Mouse (Mus musculus): ENCODE measurements around the gene Tox2.

Tox2 gene

GRCm38 (mm10) chr2:163254228-163254627, 51.3 kb downstream of the Tox2 start:
- DNase-seq (ENCODE audit: low spot score), result no peak

- DNase-seq (ENCODE audit: low spot score), result no peak
These were observed 53.8 kb downstream of the Tox2 start for GRCm38 (mm10) chr2:163256765-163257164.

- no peak for DNase-seq (ENCODE audit: low spot score)
These were observed 58.6 kb downstream of the Tox2 start for GRCm38 (mm10) chr2:163261362-163262054.

GRCm38 (mm10) chr2:163262055-163262420, 59.1 kb downstream of the Tox2 start:
- DNase-seq (ENCODE audit: low spot score), result no peak

DNA sequence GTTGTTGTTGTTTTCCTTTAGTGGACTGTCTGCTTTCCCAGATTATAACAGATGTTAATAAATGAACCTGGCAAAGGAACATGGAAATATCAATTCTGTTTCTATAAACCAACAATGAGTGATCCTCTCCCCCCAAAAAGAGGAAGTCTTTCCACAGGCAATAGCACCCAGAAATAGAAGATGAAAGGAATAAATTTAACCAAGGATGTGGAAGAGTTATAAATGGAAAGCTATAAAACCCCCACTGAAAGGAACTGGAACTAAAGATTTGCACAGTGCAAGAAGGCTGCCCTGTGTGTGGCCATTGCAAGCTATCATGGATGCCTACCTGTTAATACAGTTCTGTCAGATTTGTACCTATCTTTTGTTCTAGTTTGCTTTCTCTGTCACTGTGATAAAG, 64.2 kb downstream of the Tox2 start:
- no peak for DNase-seq (ENCODE audit: low spot score)

DNA sequence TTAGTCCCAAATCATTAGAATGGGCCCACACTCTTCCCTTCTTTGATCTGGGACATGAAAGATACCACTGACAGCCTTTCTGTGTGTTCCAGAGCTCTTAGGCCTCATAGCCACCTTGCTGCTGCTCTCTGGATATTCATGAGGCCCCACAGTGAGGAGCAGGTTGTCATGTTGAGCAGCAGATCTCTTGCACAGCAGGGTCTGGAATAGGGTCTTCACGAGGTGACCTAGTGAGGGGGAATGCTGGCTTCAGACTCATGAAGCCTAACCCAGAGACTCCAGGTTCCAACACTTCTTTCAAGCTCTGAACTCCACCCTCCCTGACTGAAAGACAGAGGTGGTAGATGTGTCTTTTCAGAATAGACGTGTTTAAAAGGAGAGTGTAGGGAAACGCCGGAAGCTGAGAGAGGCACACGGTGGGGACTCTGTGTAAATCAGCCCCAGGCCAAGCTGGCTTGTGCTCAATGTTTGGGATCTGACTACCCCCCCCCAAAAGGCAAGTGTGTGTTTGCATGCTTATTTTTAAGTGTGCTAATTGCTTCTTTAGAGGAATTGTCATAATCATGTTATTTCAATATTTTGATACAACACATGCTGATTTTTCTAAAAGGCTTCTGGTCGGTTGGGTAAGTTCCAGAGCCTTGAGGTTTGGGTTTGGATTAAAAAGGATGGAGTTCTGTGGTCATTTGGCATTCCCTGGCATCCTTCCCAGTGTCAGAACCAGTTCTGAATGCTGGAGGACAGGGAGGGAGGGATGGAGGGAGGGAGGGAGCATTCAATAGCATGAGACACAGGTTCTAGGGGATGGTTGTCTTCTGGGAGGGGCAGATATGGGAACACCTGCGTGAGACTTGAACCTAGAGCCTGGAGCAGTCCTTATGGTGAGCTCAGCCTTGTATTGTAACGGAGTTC, 68.9 kb downstream of the Tox2 start:
- no peak for DNase-seq (ENCODE audit: low spot score)

DNA sequence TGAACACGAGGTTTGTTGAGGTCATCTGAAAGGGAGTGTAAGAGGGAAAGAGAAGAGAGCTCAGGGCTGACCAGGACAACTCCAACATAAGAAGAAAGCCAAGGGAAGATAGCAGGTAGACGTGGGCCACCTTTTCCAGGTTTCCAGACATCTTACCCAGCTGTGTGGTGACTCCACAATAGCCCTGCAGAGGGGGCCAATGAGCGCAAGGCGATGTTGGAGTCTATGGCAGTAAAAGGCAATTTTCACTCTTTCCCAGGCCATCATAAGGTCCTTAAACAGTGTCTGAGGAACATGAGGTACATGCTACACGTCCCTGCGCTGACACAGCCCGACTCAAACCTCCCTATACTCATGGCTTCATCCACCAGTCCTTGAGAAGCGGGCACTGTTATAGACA, 70.9 kb downstream of the Tox2 start:
- no peak for DNase-seq (ENCODE audit: low spot score)

DNA sequence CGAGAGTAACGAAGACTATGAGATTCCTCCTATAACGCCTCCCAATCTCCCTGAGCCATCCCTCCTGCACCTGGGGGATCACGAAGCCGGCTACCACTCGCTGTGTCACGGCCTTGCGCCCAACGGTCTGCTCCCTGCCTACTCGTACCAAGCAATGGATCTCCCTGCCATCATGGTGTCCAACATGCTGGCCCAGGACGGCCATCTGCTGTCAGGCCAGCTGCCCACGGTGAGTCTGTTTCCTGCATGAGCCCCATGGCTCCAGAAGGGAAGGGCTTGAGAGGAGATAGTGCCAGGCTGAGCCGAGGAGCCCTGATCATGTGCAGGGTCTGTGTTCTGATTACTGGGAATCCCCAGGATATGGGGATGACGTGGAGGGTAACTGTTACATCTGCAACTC, 73.1 kb downstream of the Tox2 start:
- no peak for DNase-seq (ENCODE audit: low spot score)

DNA sequence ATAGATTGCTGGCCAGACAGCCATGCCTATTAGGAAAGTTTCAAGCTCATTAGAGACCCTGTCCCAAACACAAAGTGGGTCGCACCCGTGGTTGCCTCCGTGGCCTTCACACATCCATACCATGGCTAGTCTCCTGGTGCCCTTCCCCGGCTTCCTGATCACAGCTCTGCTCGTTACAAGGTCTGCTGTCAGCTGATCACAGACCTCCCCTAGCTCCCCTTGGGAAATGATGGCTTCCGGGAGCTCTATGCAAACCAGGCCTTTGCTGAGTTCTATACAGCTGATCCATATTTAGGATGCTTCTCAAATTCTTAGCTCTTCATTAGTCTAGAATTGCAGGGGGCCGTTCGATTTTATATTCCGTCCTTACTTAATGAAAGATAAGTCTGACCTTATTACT, 75.1 kb downstream of the Tox2 start:
- no peak for DNase-seq (ENCODE audit: low spot score)

GRCm38 (mm10) chr2:163280636-163281322, 77.9 kb downstream of the Tox2 start:
- DNase-seq (ENCODE audit: low spot score), result no peak

GRCm38 (mm10) chr2:163284856-163285255, 81.9 kb downstream of the Tox2 start:
- DNase-seq (ENCODE audit: low spot score), result no peak

GRCm38 (mm10) chr2:163285335-163285734, 82.4 kb downstream of the Tox2 start:
- DNase-seq (ENCODE audit: low spot score), result no peak

- no peak for DNase-seq (ENCODE audit: low spot score)
These were observed 82.8 kb downstream of the Tox2 start for GRCm38 (mm10) chr2:163285762-163286161.

DNA sequence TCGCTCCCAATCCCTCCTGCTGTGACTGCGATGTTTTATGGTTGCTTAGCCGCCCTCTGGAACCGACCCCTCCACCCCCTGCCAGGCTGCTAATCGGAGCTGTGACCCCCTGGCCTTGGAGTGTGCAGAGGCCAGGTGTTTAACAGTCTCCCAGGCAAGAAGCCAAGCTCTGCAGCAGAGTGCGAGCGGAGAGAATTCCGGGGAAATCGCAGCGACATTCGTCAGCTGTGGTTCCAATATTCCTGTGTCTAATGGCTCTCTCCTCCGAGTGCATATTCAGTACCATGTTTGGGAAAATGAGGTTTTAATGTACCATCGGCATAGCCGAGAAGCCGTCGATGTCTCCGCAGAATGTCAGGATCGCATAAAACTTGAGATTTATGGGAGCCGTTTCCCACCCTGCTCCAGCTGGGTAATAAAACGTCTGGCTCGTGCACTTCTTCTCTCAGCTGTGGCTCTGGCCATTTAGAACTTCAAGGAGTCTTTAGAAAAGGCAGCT, 86.0 kb downstream of the Tox2 start:
- DNase-seq (ENCODE audit: low spot score), result peak; percentile 33

DNA sequence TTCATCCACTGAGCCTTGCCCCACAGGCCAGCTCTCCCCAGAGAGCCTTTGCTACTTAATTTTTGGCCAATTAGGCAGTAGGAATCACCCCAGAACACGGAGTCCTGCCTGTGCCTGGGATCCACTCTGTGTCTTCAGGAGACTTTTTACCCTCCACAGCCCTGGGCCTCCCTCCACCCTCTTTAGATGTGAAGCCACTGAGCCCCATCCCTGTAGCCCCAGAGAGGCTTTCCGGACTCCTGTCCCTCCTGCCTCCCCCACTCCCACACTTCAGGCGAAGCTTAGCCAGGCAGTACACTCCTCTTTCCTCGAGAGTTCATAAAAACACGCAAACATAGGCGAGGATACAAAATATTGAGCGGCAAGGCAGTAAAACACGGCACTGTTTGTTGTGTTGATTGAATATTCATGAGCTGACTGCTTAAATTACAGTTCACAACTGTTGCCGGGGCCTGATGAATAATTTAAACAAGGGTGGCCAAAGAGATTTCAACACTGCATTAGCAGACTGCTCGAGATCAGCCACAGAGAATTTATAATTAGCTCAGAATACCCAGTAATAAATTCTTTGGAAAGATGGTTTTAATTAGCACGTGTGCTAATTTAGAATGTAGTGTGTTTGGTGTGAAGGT, 94.2 kb downstream of the Tox2 start:
- DNase-seq (ENCODE audit: low spot score), result no peak

DNA sequence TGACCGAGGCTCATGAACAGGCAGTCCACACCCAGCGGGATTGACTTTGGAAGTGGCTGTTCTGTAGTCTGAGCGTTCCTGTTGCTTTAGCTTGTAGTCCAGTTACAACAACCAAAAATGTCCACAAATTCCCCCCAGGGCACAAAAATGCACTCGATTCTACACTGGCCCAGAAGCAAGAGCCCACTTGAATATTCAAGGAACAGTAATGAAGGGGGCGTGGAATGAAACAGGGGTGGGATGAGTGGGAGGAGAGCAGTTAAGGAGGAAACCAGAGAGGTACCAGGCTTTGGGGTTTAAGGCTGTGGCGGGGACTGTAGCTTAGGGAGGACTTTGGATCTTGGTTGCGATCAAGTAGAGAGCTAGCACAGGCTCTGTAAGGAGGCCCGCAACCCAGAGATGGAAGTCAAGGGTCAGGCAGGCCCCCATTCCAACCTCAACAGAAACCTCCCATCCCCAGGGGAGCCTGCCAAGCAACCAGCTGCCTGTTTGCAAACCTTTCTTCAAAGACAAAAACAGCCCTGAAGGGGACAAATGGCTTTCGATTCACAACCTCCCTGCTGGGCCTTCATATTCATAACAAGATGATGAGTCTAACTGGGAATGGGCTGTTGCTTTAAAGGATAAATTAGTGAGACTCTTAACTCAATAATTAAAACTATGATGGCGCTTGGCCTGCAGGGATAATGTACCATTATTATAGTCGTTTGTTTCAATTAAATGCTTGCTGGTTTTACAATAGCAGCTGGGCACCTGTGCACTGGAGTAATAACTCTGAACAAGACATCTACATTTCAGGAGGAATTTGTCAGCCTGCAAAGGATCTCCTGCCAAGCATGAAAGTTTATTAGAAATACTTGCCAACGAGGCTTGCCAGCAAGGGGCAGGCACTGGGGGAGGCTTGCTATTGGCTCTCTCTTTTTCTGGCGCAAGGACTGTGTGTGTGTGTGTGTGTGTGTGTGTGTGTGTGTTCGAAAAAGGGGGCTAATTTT, 97.4 kb downstream of the Tox2 start:
- peak; percentile 39 for DNase-seq (ENCODE audit: low spot score)

DNA sequence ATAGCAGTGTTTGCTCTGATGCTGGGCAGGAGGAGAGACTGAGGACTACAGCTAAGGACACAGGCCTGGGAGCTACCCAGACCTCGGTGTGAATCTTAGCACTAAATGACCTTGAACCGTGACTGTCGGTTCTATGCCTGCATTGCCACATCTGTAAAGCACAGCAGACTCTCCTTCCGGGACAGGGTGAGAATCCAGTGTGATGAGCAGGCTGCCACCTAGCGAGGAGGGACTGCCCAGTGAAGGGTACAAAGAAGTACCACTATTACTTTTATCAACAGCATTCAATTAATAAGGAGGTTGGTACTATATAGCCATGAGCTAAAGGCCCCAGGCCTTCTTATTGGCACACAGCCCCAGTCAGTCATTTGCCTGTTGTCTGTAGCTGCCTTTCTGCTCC, 98.7 kb downstream of the Tox2 start:
- DNase-seq (ENCODE audit: low spot score), result no peak

GRCm38 (mm10) chr2:163303037-163303436, 100.1 kb downstream of the Tox2 start:
- DNase-seq (ENCODE audit: low spot score), result no peak

- DNase-seq (ENCODE audit: low spot score), result no peak
These were observed 106.5 kb downstream of the Tox2 start for GRCm38 (mm10) chr2:163309376-163309775.

- no peak for DNase-seq (ENCODE audit: low spot score)
These were observed 107.3 kb downstream of the Tox2 start for GRCm38 (mm10) chr2:163310163-163310688.

DNA sequence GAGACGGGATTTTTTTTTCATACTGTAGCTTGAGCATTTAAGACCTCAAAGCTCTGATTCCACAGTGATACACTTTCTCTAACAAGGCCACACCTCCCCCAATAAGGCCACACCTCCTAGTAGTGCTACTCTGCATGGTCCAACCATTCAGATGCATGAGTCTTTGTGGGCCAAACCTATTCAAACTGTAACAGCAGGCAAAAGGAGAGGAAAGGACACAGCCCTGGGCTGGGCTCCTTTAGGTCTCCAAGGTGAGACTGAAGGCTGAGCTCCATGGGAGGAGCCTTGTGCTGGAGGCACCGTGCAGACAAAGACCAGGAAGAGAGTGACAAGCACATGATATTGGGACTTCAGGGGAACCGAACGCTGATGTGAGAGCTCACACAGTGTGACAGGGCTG, 114.4 kb downstream of the Tox2 start:
- no peak for DNase-seq (ENCODE audit: low spot score)
